Mouse (Mus musculus): ENCODE measurements at regions not wholly inside any gene's neighbourhood (a gene's known extent, or its start where the extent isn't known, plus 50 kb on each side); places are given as distances from the start of the nearest gene placed in this dataset.
A peak's percentile ranks its signal among the peaks of the same experiment; 100 is the strongest.

GRCm38 (mm10) chr1:183806864-183807730, 206.0 kb upstream of the Dusp10 start:
- Histone ChIP-seq H3K4me2 (ENCODE audit: low read depth, low read length) (no peak overlapping the region), H3K27ac (replicated peaks; ENCODE audit: low read depth, low read length) (no peak overlapping the region), H3K4me3 (ENCODE audit: low read depth, low read length) (no peak overlapping the region), H3K27me3 (replicated peaks; ENCODE audit: control insufficient read depth, insufficient read depth, low read length) (no peaks in the 10 kb centered on the region), H3K9ac (ENCODE audit: low read depth, low read length) (no peak overlapping the region), H3K9me3 (ENCODE audit: control insufficient read depth, low read length) (no peaks in the 10 kb centered on the region), H3K36me3 (ENCODE audit: control insufficient read depth, insufficient read depth, low read length) (no peaks in the 10 kb centered on the region), H3K4me1 (ENCODE audit: control insufficient read depth, insufficient read depth, low read length) (0 out of 2 replicates have a peak, but pooled peaks cover 7% of the 10 kb centered on the region)
- 52% methylated on average over 8 of the region's 8 CpGs for WGBS
- peak; percentile 63 for ATAC-seq (ENCODE audit: low read depth)
- DNase-seq (ENCODE audit: low spot score) = peak; percentile 77

- no peak for DNase-seq (ENCODE audit: low spot score)
- no peaks in the 10 kb centered on the region for H3K27me3 ChIP-seq (replicated peaks; ENCODE audit: control insufficient read depth, insufficient read depth, low read length)
- no peak overlapping the region for H3K4me2 ChIP-seq (ENCODE audit: low read depth, low read length)
- ATAC-seq (ENCODE audit: low read depth) = no peak
- 66% methylated on average over 2 of the region's 2 CpGs for WGBS
- H3K4me3 ChIP-seq (ENCODE audit: low read depth, low read length) = no peak overlapping the region
- no peaks in the 10 kb centered on the region for H3K36me3 ChIP-seq (ENCODE audit: control insufficient read depth, insufficient read depth, low read length)
- no peaks in the 10 kb centered on the region for H3K9me3 ChIP-seq (ENCODE audit: control insufficient read depth, low read length)
- H3K27ac ChIP-seq (replicated peaks; ENCODE audit: low read depth, low read length) = no peak overlapping the region
- H3K4me1 ChIP-seq (ENCODE audit: control insufficient read depth, insufficient read depth, low read length) = 0 out of 2 replicates have a peak, but pooled peaks cover 7% of the 10 kb centered on the region
- H3K9ac ChIP-seq (ENCODE audit: low read depth, low read length) = no peak overlapping the region
Measured at GRCm38 (mm10) chr1:183808168-183808567, 204.9 kb upstream of the Dusp10 start.

GRCm38 (mm10) chr1:183820555-183820954, 192.5 kb upstream of the Dusp10 start:
- no peak overlapping the region for H3K9ac ChIP-seq (ENCODE audit: low read depth, low read length)
- ATAC-seq (ENCODE audit: low read depth) (no peak), DNase-seq (ENCODE audit: low spot score) (peak; percentile 47)
- H3K27ac ChIP-seq (replicated peaks; ENCODE audit: low read depth, low read length) = no peak overlapping the region
- no peaks in the 10 kb centered on the region for H3K4me1 ChIP-seq (ENCODE audit: control insufficient read depth, insufficient read depth, low read length)
- H3K36me3 ChIP-seq (ENCODE audit: control insufficient read depth, insufficient read depth, low read length) = no peaks in the 10 kb centered on the region
- no peaks in the 10 kb centered on the region for H3K27me3 ChIP-seq (replicated peaks; ENCODE audit: control insufficient read depth, insufficient read depth, low read length)
- no peak overlapping the region for H3K4me2 ChIP-seq (ENCODE audit: low read depth, low read length)
- 49% methylated on average over 5 of the region's 5 CpGs for WGBS
- no peak overlapping the region for H3K4me3 ChIP-seq (ENCODE audit: low read depth, low read length)
- no peaks in the 10 kb centered on the region for H3K9me3 ChIP-seq (ENCODE audit: control insufficient read depth, low read length)

GRCm38 (mm10) chr1:183826300-183826699, 186.8 kb upstream of the Dusp10 start:
- 24% methylated on average over 4 of the region's 4 CpGs for WGBS
- Histone ChIP-seq H3K27me3 (replicated peaks; ENCODE audit: control insufficient read depth, insufficient read depth, low read length) (no peaks in the 10 kb centered on the region), H3K27ac (replicated peaks; ENCODE audit: low read depth, low read length) (no peak overlapping the region), H3K4me2 (ENCODE audit: low read depth, low read length) (no peak overlapping the region), H3K4me3 (ENCODE audit: low read depth, low read length) (no peak overlapping the region), H3K9ac (ENCODE audit: low read depth, low read length) (no peak overlapping the region), H3K4me1 (ENCODE audit: control insufficient read depth, insufficient read depth, low read length) (no peaks in the 10 kb centered on the region), H3K9me3 (ENCODE audit: control insufficient read depth, low read length) (no peaks in the 10 kb centered on the region), H3K36me3 (ENCODE audit: control insufficient read depth, insufficient read depth, low read length) (no peaks in the 10 kb centered on the region)
- DNase-seq (ENCODE audit: low spot score) = peak; percentile 6
- ATAC-seq (ENCODE audit: low read depth) = no peak

GRCm38 (mm10) chr1:183845135-183845534, 168.0 kb upstream of the Dusp10 start:
- DNase-seq (ENCODE audit: low spot score) (no peak), ATAC-seq (ENCODE audit: low read depth) (no peak)
- H3K27me3 ChIP-seq (replicated peaks; ENCODE audit: control insufficient read depth, insufficient read depth, low read length) = no peaks in the 10 kb centered on the region
- H3K4me1 ChIP-seq (ENCODE audit: control insufficient read depth, insufficient read depth, low read length) = no peaks in the 10 kb centered on the region
- H3K27ac ChIP-seq (replicated peaks; ENCODE audit: low read depth, low read length) = no peak overlapping the region
- no peak overlapping the region for H3K4me3 ChIP-seq (ENCODE audit: low read depth, low read length)
- H3K9ac ChIP-seq (ENCODE audit: low read depth, low read length) = no peak overlapping the region
- 73% methylated on average over 4 of the region's 4 CpGs for WGBS
- no peak overlapping the region for H3K4me2 ChIP-seq (ENCODE audit: low read depth, low read length)
- no peaks in the 10 kb centered on the region for H3K9me3 ChIP-seq (ENCODE audit: control insufficient read depth, low read length)
- no peaks in the 10 kb centered on the region for H3K36me3 ChIP-seq (ENCODE audit: control insufficient read depth, insufficient read depth, low read length)

- no peak overlapping the region for H3K9ac ChIP-seq (ENCODE audit: low read depth, low read length)
- ATAC-seq (ENCODE audit: low read depth) = no peak
- 64% methylated on average over 3 of the region's 3 CpGs for WGBS
- DNase-seq (ENCODE audit: low spot score) = no peak
- no peaks in the 10 kb centered on the region for H3K4me1 ChIP-seq (ENCODE audit: control insufficient read depth, insufficient read depth, low read length)
- H3K27ac ChIP-seq (replicated peaks; ENCODE audit: low read depth, low read length) = no peak overlapping the region
- no peaks in the 10 kb centered on the region for H3K27me3 ChIP-seq (replicated peaks; ENCODE audit: control insufficient read depth, insufficient read depth, low read length)
- no peak overlapping the region for H3K4me3 ChIP-seq (ENCODE audit: low read depth, low read length)
- H3K9me3 ChIP-seq (ENCODE audit: control insufficient read depth, low read length) = 0 out of 2 replicates have a peak, but pooled peaks cover 3% of the 10 kb centered on the region
- H3K4me2 ChIP-seq (ENCODE audit: low read depth, low read length) = no peak overlapping the region
- no peaks in the 10 kb centered on the region for H3K36me3 ChIP-seq (ENCODE audit: control insufficient read depth, insufficient read depth, low read length)
Measured at GRCm38 (mm10) chr1:183853956-183854613, 159.0 kb upstream of the Dusp10 start.

GRCm38 (mm10) chr1:183865111-183865510, 148.0 kb upstream of the Dusp10 start:
- no peak for ATAC-seq (ENCODE audit: low read depth)
- H3K4me3 ChIP-seq (ENCODE audit: low read depth, low read length) = no peak overlapping the region
- H3K27me3 ChIP-seq (replicated peaks; ENCODE audit: control insufficient read depth, insufficient read depth, low read length) = no peaks in the 10 kb centered on the region; the same call in 1 of the 2 replicates
- H3K27ac ChIP-seq (replicated peaks; ENCODE audit: low read depth, low read length) = no peak overlapping the region
- H3K4me1 ChIP-seq (ENCODE audit: control insufficient read depth, insufficient read depth, low read length) = no peaks in the 10 kb centered on the region
- H3K4me2 ChIP-seq (ENCODE audit: low read depth, low read length) = no peak overlapping the region
- H3K36me3 ChIP-seq (ENCODE audit: control insufficient read depth, insufficient read depth, low read length) = no peaks in the 10 kb centered on the region
- no peaks in the 10 kb centered on the region for H3K9me3 ChIP-seq (ENCODE audit: control insufficient read depth, low read length)
- no peak for DNase-seq (ENCODE audit: low spot score)
- no peak overlapping the region for H3K9ac ChIP-seq (ENCODE audit: low read depth, low read length)
- 66% methylated on average over 4 of the region's 4 CpGs for WGBS

GRCm38 (mm10) chr1:183865586-183865985, 147.5 kb upstream of the Dusp10 start:
- H3K27me3 ChIP-seq (replicated peaks; ENCODE audit: control insufficient read depth, insufficient read depth, low read length) = no peaks in the 10 kb centered on the region; the same call in 1 of the 2 replicates
- ATAC-seq (ENCODE audit: low read depth) (no peak), DNase-seq (ENCODE audit: low spot score) (no peak)
- H3K27ac ChIP-seq (replicated peaks; ENCODE audit: low read depth, low read length) = no peak overlapping the region
- H3K9me3 ChIP-seq (ENCODE audit: control insufficient read depth, low read length) = no peaks in the 10 kb centered on the region
- no peaks in the 10 kb centered on the region for H3K4me1 ChIP-seq (ENCODE audit: control insufficient read depth, insufficient read depth, low read length)
- no peaks in the 10 kb centered on the region for H3K36me3 ChIP-seq (ENCODE audit: control insufficient read depth, insufficient read depth, low read length)
- H3K4me3 ChIP-seq (ENCODE audit: low read depth, low read length) = no peak overlapping the region
- 76% methylated on average over 3 of the region's 3 CpGs for WGBS
- no peak overlapping the region for H3K4me2 ChIP-seq (ENCODE audit: low read depth, low read length)
- H3K9ac ChIP-seq (ENCODE audit: low read depth, low read length) = no peak overlapping the region
